Mouse (Mus musculus) layer of hippocampus, adult 9-11 months (tissue): ENCODE data around the gene Dnah8.

Experiments used
- DNase-seq: peaks from one replicate; pipeline ENCODE4 v3.0.0; 2022

The Dnah8 gene

DNA sequence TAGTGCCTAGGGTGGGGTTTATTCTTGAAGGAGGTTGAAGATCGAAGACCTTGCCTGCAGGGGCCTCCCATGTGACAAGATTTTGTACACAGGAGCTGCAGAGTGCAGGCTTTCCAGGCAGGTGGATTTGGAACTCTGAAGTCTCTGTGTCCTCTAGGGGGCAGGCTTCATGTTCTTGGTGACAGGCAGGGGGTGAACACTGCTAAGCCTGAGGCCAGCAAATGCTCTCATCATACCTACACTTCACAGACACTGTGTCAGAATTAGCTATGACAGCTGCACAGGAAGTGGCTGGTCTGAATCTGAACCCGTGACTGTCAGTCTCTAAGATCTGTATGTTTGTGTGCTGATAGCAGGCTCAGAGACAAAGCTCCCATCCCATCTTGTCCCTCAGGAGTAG, 268.6 kb downstream of the Dnah8 start:
- no peak for DNase-seq

GRCm38 (mm10) chr17:30897075-30897474, 272.9 kb downstream of the Dnah8 start:
- DNase-seq: no peak

- no peak for DNase-seq
These were observed 277.5 kb downstream of the Dnah8 start, which contains the start of gene Glp1r for GRCm38 (mm10) chr17:30901627-30902026. Glp1r (plus strand) TSS chr17:30901817.

DNA sequence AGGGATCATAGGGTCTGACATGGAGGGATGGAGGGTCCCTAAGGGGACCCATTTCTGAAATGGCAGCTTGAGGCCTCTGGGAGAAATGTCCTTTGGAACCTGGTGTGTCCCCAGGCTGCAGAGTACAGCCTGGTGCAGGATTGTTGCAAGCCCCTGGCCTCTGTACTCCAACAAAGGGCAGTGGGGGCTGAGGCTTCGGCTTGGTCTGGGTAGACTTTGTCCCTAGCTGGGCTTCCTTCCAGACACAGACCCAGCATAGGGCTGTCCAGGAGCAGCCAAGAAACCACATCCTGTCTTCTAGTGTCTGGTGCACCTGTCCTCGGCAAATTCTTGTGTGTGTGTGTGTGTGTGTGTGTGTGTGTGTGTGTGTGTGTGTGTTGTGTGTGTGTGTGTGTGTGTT, 279.9 kb downstream of the Dnah8 start:
- DNase-seq: no peak

GRCm38 (mm10) chr17:30907577-30907976, 283.4 kb downstream of the Dnah8 start:
- DNase-seq: no peak

DNA sequence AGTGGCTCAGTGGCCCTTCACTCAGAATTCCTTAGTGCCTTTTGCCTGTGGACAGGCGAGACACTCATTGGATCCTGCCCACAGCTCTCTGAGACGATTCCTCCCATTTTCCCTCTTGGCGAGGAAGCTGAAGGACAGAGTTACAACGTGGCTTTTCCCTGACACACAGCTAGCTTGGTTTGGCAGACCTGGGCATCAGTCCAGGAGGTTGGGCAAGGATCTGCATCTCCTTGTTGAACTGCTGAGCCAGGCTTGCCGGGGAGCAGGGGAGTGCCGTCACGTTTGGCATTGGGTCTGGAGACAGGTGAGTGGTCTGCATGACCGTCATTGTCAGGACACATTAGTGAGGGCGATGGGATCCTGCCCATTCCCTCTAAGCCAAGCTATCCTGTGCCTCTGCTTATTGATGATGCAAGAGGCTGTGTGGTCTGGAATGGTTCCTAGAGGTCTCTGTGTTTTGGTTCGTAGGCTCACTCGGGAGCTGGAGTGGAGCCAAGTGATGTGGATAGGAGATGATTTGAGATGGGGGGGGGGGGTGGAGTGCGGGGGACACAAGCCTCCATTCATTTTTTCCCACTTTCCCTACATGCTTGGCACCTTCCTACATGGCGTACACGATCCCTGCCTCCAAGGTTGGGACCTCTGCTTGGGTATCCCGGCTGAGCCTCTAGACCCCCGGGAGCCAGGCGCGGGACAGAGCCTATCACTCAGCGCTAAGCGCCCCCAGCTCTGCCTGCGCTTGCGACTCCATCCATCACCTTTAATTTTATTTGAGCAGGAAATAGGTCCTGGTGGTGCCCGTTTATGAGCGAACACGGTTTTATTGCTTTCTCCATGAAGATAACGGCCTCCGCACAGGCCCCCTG, 286.9 kb downstream of the Dnah8 start:
- no peak for DNase-seq

DNA sequence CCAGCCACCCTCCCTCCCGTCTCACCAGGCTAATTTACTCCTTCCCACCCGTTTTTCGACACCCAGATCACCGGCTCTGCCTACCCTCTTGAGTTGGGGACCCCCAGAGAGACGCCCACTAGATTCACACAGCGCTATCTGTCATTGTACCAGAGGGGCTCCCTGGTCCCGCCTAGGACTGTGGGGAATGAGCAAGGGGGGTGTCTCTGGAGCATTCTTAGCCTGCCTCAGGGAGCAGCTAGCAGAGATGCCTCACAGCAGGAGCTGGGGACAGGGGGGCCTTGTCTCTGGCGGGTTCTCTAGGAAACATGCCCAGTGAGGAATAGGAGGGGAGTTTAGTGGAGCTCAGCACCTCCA, 287.6 kb downstream of the Dnah8 start:
- DNase-seq: no peak

DNA sequence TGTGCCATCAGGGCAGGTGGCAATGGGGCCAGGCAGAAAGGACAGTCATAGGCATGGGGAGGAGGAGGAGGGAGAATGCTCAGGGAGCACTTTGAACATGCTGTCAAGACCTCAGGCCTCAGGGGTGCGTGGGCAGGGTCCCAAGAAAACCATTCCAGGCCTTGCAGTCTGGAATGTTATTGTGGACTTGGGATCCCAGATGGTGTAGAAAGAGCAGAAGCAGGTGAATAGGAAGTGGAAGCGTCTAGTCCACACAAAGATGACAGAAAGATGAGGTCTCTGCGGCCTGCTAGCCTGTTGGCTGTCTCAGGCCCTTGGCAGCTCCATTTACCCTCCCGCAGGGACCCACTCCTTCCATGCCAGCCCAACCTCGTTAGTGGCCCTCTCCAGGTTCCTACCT, 288.4 kb downstream of the Dnah8 start:
- DNase-seq: no peak

DNA sequence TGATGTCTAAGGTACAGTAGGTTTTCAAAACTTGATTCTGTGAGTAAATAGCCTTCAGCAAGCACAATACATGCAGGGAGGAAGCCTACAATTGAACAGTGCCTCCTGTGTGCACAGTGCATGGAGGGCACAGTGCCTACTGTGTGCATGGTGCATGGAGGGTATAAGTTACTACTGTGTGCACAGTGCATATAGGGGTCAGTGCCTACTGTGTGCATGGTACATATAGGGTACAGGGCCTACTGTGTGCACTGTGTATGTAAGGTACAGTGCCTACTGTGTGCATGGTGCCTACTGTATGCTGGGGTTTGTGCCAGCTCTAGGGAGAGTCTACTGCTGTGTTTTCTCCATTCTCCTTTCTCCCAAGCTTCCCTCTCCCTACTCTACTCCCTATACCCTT, 290.1 kb downstream of the Dnah8 start:
- no peak for DNase-seq

- DNase-seq: no peak
These were observed 299.4 kb downstream of the Dnah8 start for GRCm38 (mm10) chr17:30923566-30923965.
